Mouse (Mus musculus) thymus, adult 2 months (tissue): ENCODE data around the gene Map4k1.

ENCODE experiments used
- CTCF ChIP-seq: fragments of 200-500 bp; IDR thresholded peaks from 2 replicates; pipeline ENCODE4 v1.5.1; 2012; ENCODE audit warnings: mild to moderate bottlenecking, control low read depth, low read length, moderate library complexity, borderline replicate concordance; ENCODE audit not compliant: control insufficient read depth, poor library complexity, insufficient read depth; ENCODE audit errors: extremely low read depth
- POLR2A ChIP-seq: fragments of 200-500 bp; IDR thresholded peaks from 2 replicates; pipeline ENCODE4 v1.6.1; 2012; ENCODE audit warnings: mild to moderate bottlenecking, low read length, control low read depth, moderate library complexity; ENCODE audit not compliant: control insufficient read depth, poor library complexity, insufficient read depth; ENCODE audit errors: extremely low read depth

GRCm38 (mm10) chr7:29017222-29017621 lies 35.4 kb downstream of the Map4k1 start:
- TF ChIP-seq CTCF: no peak
- no peak for TF ChIP-seq POLR2A
